Comparison of ENCODE assay signal across 34 mouse cellular contexts in genomic region chr1:59924411-59924810, GRCm38 (mm10).
"Had no signal": no experiment of that assay in that cellular context is flagged by ENCODE, and none has a peak within 500 bp of the region (broad histone marks: within the 10 kb centered on the region; RNA-seq: fewer than 3 reads in every experiment).

No protein-coding gene starts in this region.

- H3K27me3 ChIP-seq: heart, embryonic 12.5 days; heart, embryonic 13.5 days; heart, embryonic 15.5 days; hindbrain, embryonic 12.5 days; hindbrain, embryonic 13.5 days; hindbrain, embryonic 15.5 days; intestine, embryonic 15.5 days; kidney, embryonic 15.5 days had no signal

- H3K4me2 ChIP-seq: heart, embryonic 11.5 days; heart, embryonic 12.5 days; heart, embryonic 13.5 days; heart, embryonic 15.5 days; hindbrain, embryonic 12.5 days; hindbrain, embryonic 13.5 days; hindbrain, embryonic 14.5 days; hindbrain, embryonic 15.5 days; intestine, embryonic 15.5 days; kidney, embryonic 15.5 days had no signal

- H3K4me3 ChIP-seq: heart, embryonic 12.5 days; heart, embryonic 13.5 days; heart, embryonic 15.5 days; hindbrain, embryonic 10.5 days; hindbrain, embryonic 12.5 days; hindbrain, embryonic 13.5 days; hindbrain, embryonic 15.5 days; intestine, embryonic 15.5 days; kidney, embryonic 15.5 days; layer of hippocampus, adult 2 months; left cerebral cortex, adult 2 months had no signal

- H3K4me1 ChIP-seq: heart, embryonic 12.5 days; intestine, embryonic 15.5 days had no signal

- H3K27ac ChIP-seq: heart, embryonic 13.5 days; heart, embryonic 15.5 days; hindbrain, embryonic 10.5 days; hindbrain, embryonic 12.5 days; hindbrain, embryonic 13.5 days; hindbrain, embryonic 14.5 days; hindbrain, embryonic 15.5 days; hindbrain, postnatal 0 days; intestine, embryonic 15.5 days; kidney, embryonic 15.5 days; kidney, postnatal 0 days; layer of hippocampus, adult 2 months; left cerebral cortex, adult 2 months had no signal

- H3K9me3 ChIP-seq: heart, embryonic 12.5 days; heart, embryonic 13.5 days; heart, embryonic 15.5 days; hindbrain, embryonic 12.5 days; hindbrain, embryonic 15.5 days; intestine, embryonic 15.5 days; kidney, embryonic 15.5 days had no signal

- DNase-seq: heart, postnatal 10 days; heart, postnatal 14 days; heart, postnatal 36 days; heart, postnatal 4 days; kidney, adult 11 months; kidney, adult 2 months; kidney, adult 8-10 months; kidney, adult 9 months; kidney, postnatal 10 days; kidney, postnatal 14 days; kidney, postnatal 25 days; kidney, postnatal 36 days; kidney, postnatal 4 days; layer of hippocampus, adult 9-11 months; layer of hippocampus, postnatal 36 days had no signal

- H3K36me3 ChIP-seq: heart, embryonic 15.5 days; hindbrain, embryonic 10.5 days; hindbrain, embryonic 12.5 days; hindbrain, embryonic 15.5 days; intestine, embryonic 15.5 days; kidney, embryonic 15.5 days had no signal

- H3K9ac ChIP-seq: heart, embryonic 12.5 days; heart, embryonic 13.5 days; heart, embryonic 15.5 days; hindbrain, embryonic 12.5 days; hindbrain, embryonic 13.5 days; hindbrain, embryonic 14.5 days; hindbrain, embryonic 15.5 days; intestine, embryonic 15.5 days; kidney, embryonic 15.5 days had no signal

- ATAC-seq: hindbrain, embryonic 16.5 days; hindbrain, postnatal 0 days; inflammation-experienced regulatory T-cells, adult 6 months; intestine, embryonic 15.5 days; intestine, embryonic 16.5 days; intestine, postnatal 0 days had no signal
